Mouse (Mus musculus) lung, embryonic 16.5 days (tissue): ENCODE data around the gene Calm2. TPM values are rescaled to one million over a fixed set of nuclear protein-coding genes. Genes with fewer than 3 reads are reported as not detected.
A peak's percentile ranks its signal among the peaks of the same experiment; 100 is the strongest.

Experiments
- ATAC-seq: fragments of 200-750 bp; cut with Nextera tagmentation; 2 replicates; pipeline ENCODE4 v1.8.0; 2017; ENCODE audit warnings: low read depth, mild to moderate bottlenecking, moderate library complexity
- H3K27ac ChIP-seq: fragments of 300-500 bp; sonication (generic); 2 replicates; pipeline ENCODE4 v1.5.1; 2014; ENCODE audit warnings: mild to moderate bottlenecking, control low read depth, low read length
- H3K27me3 ChIP-seq: fragments of 300-500 bp; sonication (generic); 2 replicates; pipeline ENCODE4 v1.6.1; 2014; ENCODE audit warnings: low read depth, low read length, mixed read lengths; ENCODE audit not compliant: control insufficient read depth, insufficient read depth
- H3K36me3 ChIP-seq: fragments of 300-500 bp; sonication (generic); 2 replicates; pipeline ENCODE4 v1.6.1; 2014; ENCODE audit warnings: low read length; ENCODE audit not compliant: control insufficient read depth, insufficient read depth
- H3K4me1 ChIP-seq: fragments of 300-500 bp; sonication (generic); replicated peaks from 2 replicates; pipeline ENCODE4 v1.6.1; 2014; ENCODE audit warnings: low read length, mixed read lengths; ENCODE audit not compliant: control insufficient read depth, insufficient read depth
- H3K4me2 ChIP-seq: fragments of 300-500 bp; sonication (generic); 2 replicates; pipeline ENCODE4 v1.6.1; 2014; ENCODE audit warnings: low read depth, low read length, control low read depth
- H3K4me3 ChIP-seq: fragments of 300-500 bp; sonication (generic); 2 replicates; pipeline ENCODE4 v1.5.1; 2014; ENCODE audit warnings: mild to moderate bottlenecking, low read length, control low read depth
- H3K9ac ChIP-seq: fragments of 300-500 bp; sonication (generic); 2 replicates; pipeline ENCODE4 v1.6.1; 2014; ENCODE audit warnings: low read length, control low read depth
- H3K9me3 ChIP-seq: fragments of 300-500 bp; sonication (generic); 2 replicates; pipeline ENCODE4 v1.6.1; 2016; ENCODE audit warnings: low read length; ENCODE audit not compliant: control insufficient read depth
- WGBS: fragments of 180-500 bp; shearing (Covaris S2); extraction: QIAGEN DNeasy Blood & Tissue Kit; methylation state at CpG from one replicate; pipeline ENCODE4 v1.1.7; 2014; 5-methylcytosine and 5-hydroxymethylcytosine counted together
- polyA plus RNA-seq: library from polyadenylated mRNA; unstranded; fragments of >200 nt; fragmentation: Nextera tagmentation; extraction: Ambion mirVana; gene quantifications from 2 replicates; pipeline ENCODE4 v1.2.1, GENCODE M21; 2015

Calm2 gene
- polyA plus RNA-seq, 1 experiment from 2014 or later = 1,010 TPM

GRCm38 (mm10) chr17:87432314-87432713 lies 14.4 kb downstream of the Calm2 start:
- Histone ChIP-seq H3K4me2 (no peak overlapping the region), H3K4me1 (no peaks in the 10 kb centered on the region), H3K9ac (no peak overlapping the region), H3K27ac (no peak overlapping the region), H3K36me3 (peaks cover 44% of the 10 kb centered on the region), H3K9me3 (no peaks in the 10 kb centered on the region), H3K4me3 (no peak overlapping the region), H3K27me3 (no peaks in the 10 kb centered on the region)
- ATAC-seq = no peak

GRCm38 (mm10) chr17:87429431-87429830 lies 17.3 kb downstream of the Calm2 start:
- Histone ChIP-seq H3K9ac (no peak overlapping the region), H3K4me1 (no peaks in the 10 kb centered on the region), H3K36me3 (peaks cover 34% of the 10 kb centered on the region), H3K27me3 (no peaks in the 10 kb centered on the region), H3K4me2 (no peak overlapping the region), H3K27ac (no peak overlapping the region), H3K9me3 (no peaks in the 10 kb centered on the region), H3K4me3 (no peak overlapping the region)
- ATAC-seq = no peak
- 80% methylated on average over 3 of the region's 3 CpGs for WGBS

GRCm38 (mm10) chr17:87427511-87427910 lies 19.2 kb downstream of the Calm2 start, which contains the start of gene Stpg4:
TSS of gene Stpg4 (minus strand) at chr17:87427741.
- Histone ChIP-seq H3K9me3 (no peaks in the 10 kb centered on the region), H3K27ac (no peak within 1 kb of the TSS), H3K9ac (no peak within 1 kb of the TSS), H3K36me3 (peaks cover 23% of the 10 kb centered on the region), H3K27me3 (no peaks in the 10 kb centered on the region), H3K4me1 (no peaks in the 10 kb centered on the region), H3K4me3 (no peak within 1 kb of the TSS), H3K4me2 (no peak within 1 kb of the TSS)
- ATAC-seq = no peak
- WGBS = 55% methylated on average over 24 of the region's 24 CpGs

- no peak overlapping the region for H3K27ac ChIP-seq
- H3K9me3 ChIP-seq = no peaks in the 10 kb centered on the region
- no peaks in the 10 kb centered on the region for H3K27me3 ChIP-seq
- no peak overlapping the region for H3K9ac ChIP-seq
- H3K4me1 ChIP-seq = no peaks in the 10 kb centered on the region
- no peak overlapping the region for H3K4me3 ChIP-seq
- no peak for ATAC-seq
- no peaks in the 10 kb centered on the region for H3K36me3 ChIP-seq
- no peak overlapping the region for H3K4me2 ChIP-seq
- 57% methylated on average over 7 of the region's 7 CpGs for WGBS
Observed at GRCm38 (mm10) chr17:87418082-87418481, 28.7 kb downstream of the Calm2 start.

- Histone ChIP-seq H3K9ac (no peak overlapping the region), H3K4me2 (no peak overlapping the region), H3K9me3 (no peaks in the 10 kb centered on the region), H3K4me1 (no peaks in the 10 kb centered on the region), H3K27me3 (no peaks in the 10 kb centered on the region), H3K36me3 (no peaks in the 10 kb centered on the region), H3K27ac (no peak overlapping the region), H3K4me3 (no peak overlapping the region)
- 80% methylated on average over 4 of the region's 4 CpGs for WGBS
- no peak for ATAC-seq
Observed at GRCm38 (mm10) chr17:87406646-87407045, 40.1 kb downstream of the Calm2 start.

- Histone ChIP-seq H3K9me3 (no peaks in the 10 kb centered on the region), H3K4me3 (no peak overlapping the region), H3K9ac (no peak overlapping the region), H3K27ac (no peak overlapping the region), H3K27me3 (no peaks in the 10 kb centered on the region), H3K4me1 (no peaks in the 10 kb centered on the region), H3K4me2 (no peak overlapping the region), H3K36me3 (no peaks in the 10 kb centered on the region)
- WGBS = 63% methylated on average over 11 of the region's 11 CpGs
- ATAC-seq = no peak
Observed at GRCm38 (mm10) chr17:87405576-87405975, 41.2 kb downstream of the Calm2 start.

GRCm38 (mm10) chr17:87403462-87403861 lies 43.3 kb downstream of the Calm2 start:
- Histone ChIP-seq H3K27me3 (no peaks in the 10 kb centered on the region), H3K36me3 (no peaks in the 10 kb centered on the region), H3K4me1 (no peaks in the 10 kb centered on the region), H3K9ac (no peak overlapping the region), H3K4me2 (no peak overlapping the region), H3K4me3 (no peak overlapping the region), H3K9me3 (no peaks in the 10 kb centered on the region), H3K27ac (no peak overlapping the region)
- ATAC-seq = no peak
- WGBS = 70% methylated on average over 4 of the region's 4 CpGs

GRCm38 (mm10) chr17:87402444-87402843 lies 44.3 kb downstream of the Calm2 start:
- no peak overlapping the region for H3K27ac ChIP-seq
- WGBS = 85% methylated on average over 11 of the region's 11 CpGs
- no peak for ATAC-seq
- no peaks in the 10 kb centered on the region for H3K27me3 ChIP-seq
- no peak overlapping the region for H3K4me2 ChIP-seq
- no peaks in the 10 kb centered on the region for H3K36me3 ChIP-seq
- no peaks in the 10 kb centered on the region for H3K4me1 ChIP-seq
- no peak overlapping the region for H3K9ac ChIP-seq
- H3K9me3 ChIP-seq = no peaks in the 10 kb centered on the region
- no peak overlapping the region for H3K4me3 ChIP-seq

- WGBS = 73% methylated on average over 11 of the region's 11 CpGs
- Histone ChIP-seq H3K27ac (no peak overlapping the region), H3K4me1 (no peaks in the 10 kb centered on the region), H3K9me3 (no peaks in the 10 kb centered on the region), H3K27me3 (no peaks in the 10 kb centered on the region), H3K36me3 (no peaks in the 10 kb centered on the region), H3K9ac (no peak overlapping the region), H3K4me2 (no peak overlapping the region), H3K4me3 (no peak overlapping the region)
- ATAC-seq = no peak
Observed at GRCm38 (mm10) chr17:87397088-87397487, 49.6 kb downstream of the Calm2 start.

- ATAC-seq = peak; percentile 72
- Histone ChIP-seq H3K27me3 (no peaks in the 10 kb centered on the region), H3K36me3 (no peaks in the 10 kb centered on the region), H3K9me3 (no peaks in the 10 kb centered on the region), H3K27ac (peak overlapping the region; percentile 56), H3K4me2 (no peak overlapping the region), H3K4me3 (no peak overlapping the region), H3K9ac (0 out of 2 replicates have a peak overlapping the region, but pooled peaks have one; percentile 15), H3K4me1 (no peaks in the 10 kb centered on the region; the same call in 1 of the 2 replicates)
- 48% methylated on average over 7 of the region's 7 CpGs for WGBS
Observed at GRCm38 (mm10) chr17:87391242-87391641, 55.5 kb downstream of the Calm2 start.
